Mouse (Mus musculus) hindbrain, embryonic 14.5 days (tissue): Measurements from ENCODE around the gene Wwtr1. TPM values are rescaled to one million over a fixed set of nuclear protein-coding genes. Genes with fewer than 3 reads are reported as not detected.
A peak's percentile ranks its signal among the peaks of the same experiment; 100 is the strongest.

Experiments used
- ATAC-seq: fragments of 200-750 bp; cut with Nextera tagmentation; 2 replicates; pipeline ENCODE4 v1.8.0; 2017; ENCODE audit warnings: moderate number of reproducible peaks, mild to moderate bottlenecking, moderate TSS enrichment, moderate library complexity; ENCODE audit not compliant: low FRiP score
- DNase-seq: peaks from one replicate; pipeline ENCODE4 v3.0.0-alpha.2; 2015; ENCODE audit warnings: low spot score
- H3K27ac ChIP-seq: fragments of 300-500 bp; sonication (generic); 2 replicates; pipeline ENCODE4 v1.5.1; 2014; ENCODE audit warnings: mild to moderate bottlenecking, moderate library complexity
- H3K27me3 ChIP-seq: fragments of 300-500 bp; sonication (generic); 2 replicates; pipeline ENCODE4 v1.6.1; 2014; ENCODE audit warnings: mild to moderate bottlenecking, low read length, mixed read lengths; ENCODE audit not compliant: control insufficient read depth, insufficient read depth
- H3K36me3 ChIP-seq: fragments of 300-500 bp; sonication (generic); replicated peaks from 2 replicates; pipeline ENCODE4 v1.6.1; 2014; ENCODE audit not compliant: control insufficient read depth, insufficient read depth
- H3K4me1 ChIP-seq: fragments of 300-500 bp; sonication (generic); replicated peaks from 2 replicates; pipeline ENCODE4 v1.6.1; 2014; ENCODE audit warnings: antibody characterized with exemption, low read length, mixed read lengths; ENCODE audit not compliant: control insufficient read depth, insufficient read depth
- H3K4me2 ChIP-seq: fragments of 300-500 bp; sonication (generic); replicated peaks from 2 replicates; pipeline ENCODE4 v1.6.1; 2014; ENCODE audit warnings: mild to moderate bottlenecking, moderate library complexity
- H3K4me3 ChIP-seq: fragments of 300-500 bp; sonication (generic); replicated peaks from 2 replicates; pipeline ENCODE4 v1.5.1; 2014; ENCODE audit warnings: mild to moderate bottlenecking, low read length
- H3K9ac ChIP-seq: fragments of 300-500 bp; sonication (generic); 2 replicates; pipeline ENCODE4 v1.6.1; 2014
- H3K9me3 ChIP-seq: fragments of 300-500 bp; sonication (generic); 2 replicates; pipeline ENCODE4 v1.6.1; 2016; ENCODE audit warnings: low read length; ENCODE audit not compliant: control insufficient read depth
- WGBS: fragments of 180-500 bp; shearing (Covaris S2); extraction: QIAGEN DNeasy Blood & Tissue Kit; methylation state at CpG from one replicate; pipeline ENCODE4 v1.1.7; 2014; 5-methylcytosine and 5-hydroxymethylcytosine counted together
- polyA plus RNA-seq: library from polyadenylated mRNA; unstranded; fragments of >200 nt; fragmentation: Nextera tagmentation; extraction: Ambion mirVana; gene quantifications from 2 replicates; pipeline ENCODE4 v1.2.1, GENCODE M21; 2014

Gene Wwtr1
- polyA plus RNA-seq, 1 experiment from 2014 or later: 8.6 TPM

GRCm38 (mm10) chr3:57550468-57551185, 25.1 kb downstream of the Wwtr1 start:
- no peak overlapping the region for H3K9ac ChIP-seq
- no peak overlapping the region for H3K4me2 ChIP-seq
- no peak for ATAC-seq
- WGBS: 85% methylated on average over 5 of the region's 5 CpGs
- no peak overlapping the region for H3K4me3 ChIP-seq
- H3K27me3 ChIP-seq: no peaks in the 10 kb centered on the region
- H3K4me1 ChIP-seq: no peaks in the 10 kb centered on the region
- no peak for DNase-seq
- no peaks in the 10 kb centered on the region for H3K36me3 ChIP-seq
- no peak overlapping the region for H3K27ac ChIP-seq
- H3K9me3 ChIP-seq: no peaks in the 10 kb centered on the region

- 86% methylated on average over 9 of the region's 9 CpGs for WGBS
- H3K27me3 ChIP-seq: no peaks in the 10 kb centered on the region
- no peak overlapping the region for H3K9ac ChIP-seq
- H3K27ac ChIP-seq: no peak overlapping the region
- ATAC-seq: no peak
- no peak for DNase-seq
- H3K4me1 ChIP-seq: no peaks in the 10 kb centered on the region
- no peak overlapping the region for H3K4me3 ChIP-seq
- no peaks in the 10 kb centered on the region for H3K36me3 ChIP-seq
- no peaks in the 10 kb centered on the region for H3K9me3 ChIP-seq
- H3K4me2 ChIP-seq: no peak overlapping the region
Observed at GRCm38 (mm10) chr3:57544154-57544553, 31.6 kb downstream of the Wwtr1 start.

- Histone ChIP-seq H3K9me3 (no peaks in the 10 kb centered on the region), H3K4me1 (no peaks in the 10 kb centered on the region), H3K27ac (no peak overlapping the region), H3K4me3 (no peak overlapping the region), H3K27me3 (no peaks in the 10 kb centered on the region), H3K4me2 (no peak overlapping the region), H3K9ac (no peak overlapping the region), H3K36me3 (no peaks in the 10 kb centered on the region)
- peak; percentile 51; the same call in 1 of the 2 replicates for ATAC-seq
- no peak for DNase-seq
Observed at GRCm38 (mm10) chr3:57542848-57543380, 32.8 kb downstream of the Wwtr1 start.

- Histone ChIP-seq H3K27ac (no peak overlapping the region), H3K9me3 (no peaks in the 10 kb centered on the region), H3K9ac (no peak overlapping the region), H3K36me3 (no peaks in the 10 kb centered on the region), H3K4me3 (no peak overlapping the region), H3K4me2 (no peak overlapping the region), H3K27me3 (no peaks in the 10 kb centered on the region), H3K4me1 (no peaks in the 10 kb centered on the region)
- DNase-seq (no peak), ATAC-seq (no peak)
- WGBS: 70% methylated on average over 7 of the region's 7 CpGs
Observed at GRCm38 (mm10) chr3:57541205-57541604, 34.5 kb downstream of the Wwtr1 start.

- Histone ChIP-seq H3K9me3 (no peaks in the 10 kb centered on the region), H3K4me3 (no peak overlapping the region), H3K27me3 (no peaks in the 10 kb centered on the region), H3K4me1 (no peaks in the 10 kb centered on the region), H3K27ac (no peak overlapping the region), H3K4me2 (no peak overlapping the region), H3K9ac (no peak overlapping the region), H3K36me3 (no peaks in the 10 kb centered on the region)
- ATAC-seq: no peak
- WGBS: 76% methylated on average over 2 of the region's 2 CpGs
- no peak for DNase-seq
Observed at GRCm38 (mm10) chr3:57540474-57540873, 35.2 kb downstream of the Wwtr1 start.

- no peak overlapping the region for H3K9ac ChIP-seq
- no peak overlapping the region for H3K4me2 ChIP-seq
- H3K4me1 ChIP-seq: no peaks in the 10 kb centered on the region
- 79% methylated on average over 13 of the region's 13 CpGs for WGBS
- no peak overlapping the region for H3K27ac ChIP-seq
- no peaks in the 10 kb centered on the region for H3K27me3 ChIP-seq
- ATAC-seq (no peak), DNase-seq (no peak)
- no peaks in the 10 kb centered on the region for H3K36me3 ChIP-seq
- H3K4me3 ChIP-seq: no peak overlapping the region
- H3K9me3 ChIP-seq: no peaks in the 10 kb centered on the region
Observed at GRCm38 (mm10) chr3:57535483-57536185, 40.1 kb downstream of the Wwtr1 start.

GRCm38 (mm10) chr3:57534450-57534849, 41.3 kb downstream of the Wwtr1 start:
- Histone ChIP-seq H3K4me3 (no peak overlapping the region), H3K4me1 (no peaks in the 10 kb centered on the region), H3K9ac (no peak overlapping the region), H3K27me3 (no peaks in the 10 kb centered on the region), H3K9me3 (no peaks in the 10 kb centered on the region), H3K4me2 (no peak overlapping the region), H3K36me3 (no peaks in the 10 kb centered on the region), H3K27ac (no peak overlapping the region)
- 55% methylated on average over 6 of the region's 6 CpGs for WGBS
- peak; percentile 38 for DNase-seq
- peak; percentile 65; the same call in 1 of the 2 replicates for ATAC-seq

GRCm38 (mm10) chr3:57533876-57534275, 41.8 kb downstream of the Wwtr1 start:
- H3K36me3 ChIP-seq: no peaks in the 10 kb centered on the region
- ATAC-seq: no peak
- no peaks in the 10 kb centered on the region for H3K4me1 ChIP-seq
- WGBS: 83% methylated on average over 9 of the region's 9 CpGs
- DNase-seq: no peak
- no peak overlapping the region for H3K4me2 ChIP-seq
- no peaks in the 10 kb centered on the region for H3K27me3 ChIP-seq
- no peak overlapping the region for H3K9ac ChIP-seq
- H3K4me3 ChIP-seq: no peak overlapping the region
- H3K9me3 ChIP-seq: no peaks in the 10 kb centered on the region
- H3K27ac ChIP-seq: no peak overlapping the region

GRCm38 (mm10) chr3:57532991-57533725, 42.6 kb downstream of the Wwtr1 start:
- WGBS: 91% methylated on average over 9 of the region's 9 CpGs
- H3K4me3 ChIP-seq: no peak overlapping the region
- ATAC-seq: no peak

More at GRCm38 (mm10) chr3:57532991-57533725, 42.6 kb downstream of the Wwtr1 start:
- H3K27ac ChIP-seq: no peak overlapping the region
- H3K9me3 ChIP-seq: no peaks in the 10 kb centered on the region
- no peak for DNase-seq
- no peak overlapping the region for H3K9ac ChIP-seq
- H3K4me2 ChIP-seq: no peak overlapping the region
- no peaks in the 10 kb centered on the region for H3K27me3 ChIP-seq
- no peaks in the 10 kb centered on the region for H3K4me1 ChIP-seq
- no peaks in the 10 kb centered on the region for H3K36me3 ChIP-seq
